Mouse (Mus musculus) natural killer cell, adult 2 months (primary cell): ENCODE measurements around the gene Clasrp.

ENCODE experiments used
- DNase-seq, 2 experiments: peaks; one replicate each; pipeline ENCODE4 v3.0.0; 2022; ENCODE audit warnings: low spot score in 2 of 2

Clasrp gene

GRCm38 (mm10) chr7:19563884-19564283, 40.4 kb downstream of the Clasrp start:
- DNase-seq = no peak

- no peak for DNase-seq
Observed at GRCm38 (mm10) chr7:19562643-19563410, 41.5 kb downstream of the Clasrp start, which contains the start of gene Ppp1r37. Ppp1r37 (minus strand) TSS chr7:19563076.

- peak; percentile 91 for DNase-seq
Observed at GRCm38 (mm10) chr7:19561765-19562642, 42.3 kb downstream of the Clasrp start.

GRCm38 (mm10) chr7:19561431-19561764, 42.9 kb downstream of the Clasrp start:
- DNase-seq = peak in 1 of 2 experiments; percentile 13

- peak; percentile 13 to 38 for DNase-seq
Observed at GRCm38 (mm10) chr7:19560491-19561260, 43.6 kb downstream of the Clasrp start.

- DNase-seq = peak in 1 of 2 experiments; percentile 23
Observed at GRCm38 (mm10) chr7:19558965-19559364, 45.3 kb downstream of the Clasrp start.

- no peak for DNase-seq
Observed at GRCm38 (mm10) chr7:19557982-19558900, 46.0 kb downstream of the Clasrp start.

- no peak for DNase-seq
Observed at GRCm38 (mm10) chr7:19557086-19557485, 47.2 kb downstream of the Clasrp start.

- DNase-seq = no peak
Observed at GRCm38 (mm10) chr7:19554168-19554567, 50.1 kb downstream of the Clasrp start.

- no peak for DNase-seq
Observed at GRCm38 (mm10) chr7:19552443-19552842, 51.8 kb downstream of the Clasrp start.

- DNase-seq = no peak
Observed at GRCm38 (mm10) chr7:19551634-19552033, 52.7 kb downstream of the Clasrp start.

GRCm38 (mm10) chr7:19549394-19549793, 54.9 kb downstream of the Clasrp start:
- DNase-seq = no peak

GRCm38 (mm10) chr7:19547344-19547969, 56.8 kb downstream of the Clasrp start:
- no peak for DNase-seq

- DNase-seq = no peak
Observed at GRCm38 (mm10) chr7:19546007-19546406, 58.3 kb downstream of the Clasrp start.

- peak; percentile 21 to 54 for DNase-seq
Observed at GRCm38 (mm10) chr7:19543584-19543983, 60.7 kb downstream of the Clasrp start.

GRCm38 (mm10) chr7:19542155-19542691, 62.1 kb downstream of the Clasrp start:
- no peak for DNase-seq

GRCm38 (mm10) chr7:19541681-19542154, 62.6 kb downstream of the Clasrp start:
- DNase-seq = no peak

- DNase-seq = no peak
Observed at GRCm38 (mm10) chr7:19540771-19541566, 63.3 kb downstream of the Clasrp start.

- no peak for DNase-seq
Observed at GRCm38 (mm10) chr7:19534676-19535075, 69.6 kb downstream of the Clasrp start.
